Mouse (Mus musculus): ENCODE measurements around the gene Sel1l.

GRCm38 (mm10) chr12:91766338-91767107, 82.4 kb downstream of the Sel1l start:
- TF ChIP-seq CTCF (IDR thresholded peaks at IDR 0.05; ENCODE audit: extremely low read depth, insufficient read depth, insufficient read length, insufficient replicate concordance) (no peak), POLR2A (IDR thresholded peaks at IDR 0.05; ENCODE audit: low read depth, low read length) (no peak)

All from spleen, adult 2 months (tissue).